Mouse (Mus musculus): ENCODE measurements around the gene Cbx4. TPM values are rescaled to one million over a fixed set of nuclear protein-coding genes. Genes with fewer than 3 reads are reported as not detected.

Cbx4 gene
- polyA plus RNA-seq, 1 experiment: 17.2 TPM

DNA sequence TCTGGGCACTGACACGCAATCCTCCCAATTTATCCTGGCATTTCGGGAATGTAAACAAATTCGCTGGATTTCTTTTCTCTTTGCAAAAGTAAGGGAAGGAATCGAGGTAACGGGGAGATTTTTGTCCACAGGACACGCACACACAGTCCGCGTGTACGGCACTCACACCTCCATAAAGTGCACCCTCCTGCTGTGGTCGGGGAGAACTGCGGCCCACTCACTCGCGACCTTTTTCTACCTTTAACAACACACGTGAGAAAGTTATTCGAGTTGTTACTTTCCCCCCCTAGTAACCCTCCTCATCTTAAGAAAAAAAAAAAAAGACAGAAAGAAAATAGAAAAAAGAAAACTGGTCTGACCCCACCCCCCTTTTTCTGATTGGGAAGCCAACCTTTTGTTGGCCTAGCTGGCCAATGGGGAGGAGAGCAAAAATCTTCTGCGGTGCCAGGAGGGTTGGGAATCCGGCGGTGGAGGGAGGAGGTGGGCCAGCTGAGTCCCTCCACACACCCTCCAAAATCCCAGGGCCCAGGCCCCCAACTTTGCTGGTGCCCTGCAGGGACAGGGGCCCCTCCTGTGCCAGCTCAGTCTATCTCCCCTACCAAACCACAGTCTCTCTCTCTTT, 48.1 kb downstream of the Cbx4 start:
- Histone ChIP-seq H3K4me1 (ENCODE audit: control insufficient read depth, insufficient read depth, insufficient read length) (peaks cover 22% of the 10 kb centered on the region), H3K27ac (ENCODE audit: insufficient read depth, low read length) (no peak overlapping the region), H3K36me3 (ENCODE audit: control insufficient read depth, insufficient read depth, low read length) (peaks cover 8% of the 10 kb centered on the region; the same call in 1 of the 2 replicates), H3K27me3 (ENCODE audit: control insufficient read depth, insufficient read depth, low read length) (peaks cover 25% of the 10 kb centered on the region), H3K4me3 (ENCODE audit: extremely low read depth, insufficient read depth, insufficient read length) (no peak overlapping the region)
- 90% methylated on average over 18 of the region's 18 CpGs for WGBS
- no peak for DNase-seq (ENCODE audit: low read depth in 1 of 2, low spot score in 2 of 2)
- TF ChIP-seq CTCF (IDR thresholded peaks at IDR 0.05; ENCODE audit: extremely low read depth, insufficient read depth, insufficient read length, insufficient replicate concordance) (no peak), POLR2A (IDR thresholded peaks at IDR 0.05; ENCODE audit: low read depth, low read length) (no peak)

DNA sequence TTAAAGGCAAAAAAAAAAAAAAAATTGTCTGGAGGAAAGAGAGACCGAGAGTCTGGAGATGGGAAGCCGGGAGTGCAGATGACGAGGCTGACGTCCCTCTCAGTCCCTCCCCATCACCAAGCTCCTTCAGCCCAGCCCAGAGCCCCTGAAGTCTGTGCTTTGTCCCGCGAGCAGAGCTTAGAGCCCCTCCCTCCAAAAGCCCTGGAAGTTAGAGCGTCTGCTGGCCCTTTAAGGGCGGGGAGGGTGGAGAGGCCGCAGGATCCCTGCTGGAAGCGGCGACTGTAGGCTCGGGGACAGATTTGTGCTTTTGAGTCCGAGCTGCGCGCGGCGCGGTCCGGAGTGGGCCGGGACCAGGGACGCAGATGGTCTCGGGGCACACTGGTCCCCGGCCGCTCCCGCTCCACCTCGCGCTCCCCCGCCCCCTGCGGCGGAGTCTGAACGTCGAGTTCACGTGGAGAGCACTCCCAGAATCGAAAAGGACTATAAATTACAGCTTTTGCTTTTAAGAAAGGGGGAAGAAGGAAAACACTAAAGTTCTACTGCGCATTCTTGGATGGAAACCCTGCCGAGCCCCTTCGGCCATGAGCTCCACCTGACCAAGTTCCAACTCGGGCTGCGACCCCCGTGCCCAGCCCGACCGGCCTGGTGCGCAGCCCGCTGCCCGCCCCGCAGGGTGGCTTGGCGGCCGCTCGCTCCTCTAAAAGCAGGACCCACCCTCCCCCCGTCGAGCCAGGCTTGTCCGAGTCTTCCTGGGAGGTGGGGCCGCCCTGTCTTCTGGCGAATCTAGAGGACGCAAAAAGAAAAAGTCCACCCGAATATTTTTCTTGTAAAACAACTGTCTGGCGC, 48.9 kb downstream of the Cbx4 start:
- H3K4me1 ChIP-seq (ENCODE audit: control insufficient read depth, insufficient read depth, insufficient read length): peaks cover 14% of the 10 kb centered on the region
- WGBS: 45% methylated on average over 57 of the region's 57 CpGs
- peaks cover 8% of the 10 kb centered on the region; the same call in 1 of the 2 replicates for H3K36me3 ChIP-seq (ENCODE audit: control insufficient read depth, insufficient read depth, low read length)
- H3K27me3 ChIP-seq (ENCODE audit: control insufficient read depth, insufficient read depth, low read length): peaks cover 17% of the 10 kb centered on the region
- no peak for TF ChIP-seq CTCF (IDR thresholded peaks at IDR 0.05; ENCODE audit: extremely low read depth, insufficient read depth, insufficient read length, insufficient replicate concordance)
- TF ChIP-seq POLR2A (IDR thresholded peaks at IDR 0.05; ENCODE audit: low read depth, low read length): no peak
- no peak for DNase-seq (ENCODE audit: low read depth in 1 of 2, low spot score in 2 of 2)
- no peak overlapping the region for H3K4me3 ChIP-seq (ENCODE audit: extremely low read depth, insufficient read depth, insufficient read length)
- H3K27ac ChIP-seq (ENCODE audit: insufficient read depth, low read length): no peak overlapping the region

DNA sequence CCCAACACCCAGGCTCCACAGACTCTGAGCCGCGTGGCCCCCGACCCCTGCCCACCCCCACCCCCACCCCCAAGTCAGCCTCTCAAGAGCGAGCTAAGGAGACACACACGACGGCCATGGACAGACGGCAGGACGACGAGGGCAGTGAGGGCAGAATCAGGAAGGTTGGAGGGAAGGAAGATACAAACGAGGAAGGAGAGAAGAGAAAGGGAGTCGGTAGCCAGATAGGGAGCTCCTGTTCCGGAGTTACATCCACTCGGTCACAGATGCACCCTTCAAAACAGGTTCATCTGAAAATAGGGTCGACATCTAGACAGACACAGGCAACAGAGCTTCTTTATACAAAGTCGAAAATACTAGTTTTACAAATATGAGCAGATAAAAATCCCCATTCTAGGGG, 49.6 kb downstream of the Cbx4 start:
- TF ChIP-seq POLR2A (IDR thresholded peaks at IDR 0.05; ENCODE audit: low read depth, low read length): no peak
- TF ChIP-seq CTCF (IDR thresholded peaks at IDR 0.05; ENCODE audit: extremely low read depth, insufficient read depth, insufficient read length, insufficient replicate concordance): no peak
- no peak overlapping the region for H3K4me3 ChIP-seq (ENCODE audit: extremely low read depth, insufficient read depth, insufficient read length)

DNA sequence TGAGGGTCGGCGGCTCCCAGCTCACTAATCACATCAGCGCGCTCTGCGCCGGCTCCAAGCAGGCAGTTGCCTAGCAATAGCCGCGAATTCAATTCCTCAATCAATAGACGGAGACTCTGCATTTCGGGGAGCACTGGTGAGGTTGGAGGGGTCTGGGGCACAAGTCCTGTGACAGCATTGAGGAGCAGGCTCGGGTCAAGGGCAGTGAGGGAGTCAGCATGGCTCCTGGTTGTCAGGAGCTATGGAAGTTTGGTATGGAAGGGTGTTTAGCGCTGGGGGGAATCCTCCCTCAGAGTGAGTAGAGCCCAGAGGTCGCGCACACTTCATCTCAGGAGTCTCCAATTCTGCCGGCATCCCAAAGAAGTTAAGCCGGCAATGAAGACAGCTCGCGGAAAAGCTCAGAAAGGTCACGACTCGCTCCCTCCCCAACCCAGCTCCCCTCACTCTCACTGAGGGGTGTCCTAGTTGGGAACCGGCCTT, 50.3 kb downstream of the Cbx4 start:
- 18% methylated on average over 21 of the region's 21 CpGs for WGBS
- no peak for TF ChIP-seq POLR2A (IDR thresholded peaks at IDR 0.05; ENCODE audit: low read depth, low read length)
- no peak for TF ChIP-seq CTCF (IDR thresholded peaks at IDR 0.05; ENCODE audit: extremely low read depth, insufficient read depth, insufficient read length, insufficient replicate concordance)
- no peak for DNase-seq (ENCODE audit: low read depth in 1 of 2, low spot score in 2 of 2)
- H3K27ac ChIP-seq (ENCODE audit: insufficient read depth, low read length): no peak overlapping the region
- peaks cover 8% of the 10 kb centered on the region; the same call in 1 of the 2 replicates for H3K36me3 ChIP-seq (ENCODE audit: control insufficient read depth, insufficient read depth, low read length)
- H3K4me3 ChIP-seq (ENCODE audit: extremely low read depth, insufficient read depth, insufficient read length): no peak overlapping the region
- peaks cover 5% of the 10 kb centered on the region; the same call in 1 of the 2 replicates for H3K4me1 ChIP-seq (ENCODE audit: control insufficient read depth, insufficient read depth, insufficient read length)
- peaks cover 13% of the 10 kb centered on the region for H3K27me3 ChIP-seq (ENCODE audit: control insufficient read depth, insufficient read depth, low read length)

More for the DNA sequence above, 49.6 kb downstream of the Cbx4 start:
- peaks cover 13% of the 10 kb centered on the region for H3K27me3 ChIP-seq (ENCODE audit: control insufficient read depth, insufficient read depth, low read length)
- H3K27ac ChIP-seq (ENCODE audit: insufficient read depth, low read length): no peak overlapping the region
- no peak for DNase-seq (ENCODE audit: low read depth in 1 of 2, low spot score in 2 of 2)
- 19% methylated on average over 15 of the region's 15 CpGs for WGBS
- peaks cover 8% of the 10 kb centered on the region for H3K4me1 ChIP-seq (ENCODE audit: control insufficient read depth, insufficient read depth, insufficient read length)
- peaks cover 8% of the 10 kb centered on the region; the same call in 1 of the 2 replicates for H3K36me3 ChIP-seq (ENCODE audit: control insufficient read depth, insufficient read depth, low read length)

DNA sequence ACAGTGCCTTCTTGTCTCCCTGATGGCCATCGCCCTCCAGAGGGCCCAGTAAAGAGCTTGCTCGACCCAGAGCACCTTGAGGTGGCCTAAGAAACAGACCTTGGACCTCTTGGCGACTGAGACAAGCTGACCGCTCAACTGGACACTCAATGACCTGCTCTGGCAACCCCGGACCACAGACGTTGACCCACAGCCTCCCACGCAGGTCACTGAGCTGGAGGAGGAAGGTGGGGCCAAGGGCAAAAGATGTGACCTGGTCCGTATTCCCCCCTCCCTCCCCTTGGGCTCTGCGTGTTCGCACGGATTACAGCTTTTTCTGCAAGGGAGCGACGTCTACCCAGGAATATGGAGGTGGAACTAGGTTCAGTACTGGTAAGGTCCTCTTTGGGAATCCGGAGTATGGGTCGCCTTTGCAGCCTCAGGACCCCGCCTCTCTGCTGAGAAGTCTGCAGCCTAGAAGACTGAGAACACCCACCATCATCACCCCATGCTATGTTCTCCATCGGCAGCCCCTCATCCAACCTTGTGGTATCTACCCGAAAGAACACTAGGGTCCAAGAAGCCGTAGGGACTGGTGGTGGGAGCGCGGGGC, 50.8 kb downstream of the Cbx4 start:
- Histone ChIP-seq H3K4me3 (ENCODE audit: extremely low read depth, insufficient read depth, insufficient read length) (no peak overlapping the region), H3K27me3 (ENCODE audit: control insufficient read depth, insufficient read depth, low read length) (peaks cover 13% of the 10 kb centered on the region), H3K27ac (ENCODE audit: insufficient read depth, low read length) (no peak overlapping the region), H3K36me3 (ENCODE audit: control insufficient read depth, insufficient read depth, low read length) (peaks cover 8% of the 10 kb centered on the region; the same call in 1 of the 2 replicates), H3K4me1 (ENCODE audit: control insufficient read depth, insufficient read depth, insufficient read length) (peaks cover 5% of the 10 kb centered on the region; the same call in 1 of the 2 replicates)
- DNase-seq (ENCODE audit: low read depth in 1 of 2, low spot score in 2 of 2): no peak
- TF ChIP-seq POLR2A (IDR thresholded peaks at IDR 0.05; ENCODE audit: low read depth, low read length) (no peak), CTCF (IDR thresholded peaks at IDR 0.05; ENCODE audit: extremely low read depth, insufficient read depth, insufficient read length, insufficient replicate concordance) (no peak)
- 13% methylated on average over 21 of the region's 21 CpGs for WGBS

DNA sequence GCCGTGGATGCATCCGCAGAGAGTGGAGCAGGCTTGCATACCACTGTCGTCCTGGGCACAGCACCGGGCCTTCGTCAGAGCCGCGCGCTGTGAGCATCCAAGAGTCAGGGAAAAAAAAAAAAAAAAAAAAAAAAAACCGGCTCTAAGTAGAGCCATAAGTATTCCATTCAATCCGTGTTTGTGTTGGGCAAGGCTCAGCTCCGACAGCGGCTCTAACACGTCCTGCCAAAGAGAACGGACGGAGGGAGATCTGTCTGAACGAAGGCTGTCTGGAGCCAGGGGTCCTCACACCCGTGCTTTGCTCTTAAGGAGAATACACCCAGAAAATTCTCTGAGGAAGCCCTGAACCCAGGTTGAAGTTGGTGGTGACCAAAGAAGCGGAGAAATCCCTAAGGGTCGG, 51.4 kb downstream of the Cbx4 start:
- 18% methylated on average over 19 of the region's 19 CpGs for WGBS
- no peak for TF ChIP-seq CTCF (IDR thresholded peaks at IDR 0.05; ENCODE audit: extremely low read depth, insufficient read depth, insufficient read length, insufficient replicate concordance)
- no peak for TF ChIP-seq POLR2A (IDR thresholded peaks at IDR 0.05; ENCODE audit: low read depth, low read length)
- Histone ChIP-seq H3K27me3 (ENCODE audit: control insufficient read depth, insufficient read depth, low read length) (peaks cover 13% of the 10 kb centered on the region), H3K36me3 (ENCODE audit: control insufficient read depth, insufficient read depth, low read length) (peaks cover 8% of the 10 kb centered on the region; the same call in 1 of the 2 replicates), H3K4me3 (ENCODE audit: extremely low read depth, insufficient read depth, insufficient read length) (no peak overlapping the region), H3K4me1 (ENCODE audit: control insufficient read depth, insufficient read depth, insufficient read length) (peaks cover under 1% of the 10 kb centered on the region; the same call in 1 of the 2 replicates), H3K27ac (ENCODE audit: insufficient read depth, low read length) (no peak overlapping the region)
- DNase-seq (ENCODE audit: low read depth in 1 of 2, low spot score in 2 of 2): no peak

All from spleen, adult 2 months (tissue).